Mouse (Mus musculus): Measurements from ENCODE around the gene Bbx.

The Bbx gene

GRCm38 (mm10) chr16:50432062-50432878 is at the start of gene Bbx:
Gene Bbx (minus strand): TSS chr16:50432390.
- peak; percentile 96 for DNase-seq (ENCODE audit: low read depth, low spot score)

- DNase-seq (ENCODE audit: low read depth, low spot score) = no peak
Measured at GRCm38 (mm10) chr16:50481892-50482291, 49.7 kb upstream of the Bbx start.

- DNase-seq (ENCODE audit: low read depth, low spot score) = no peak
Measured at GRCm38 (mm10) chr16:50481341-50481740, 49.2 kb upstream of the Bbx start.

- DNase-seq (ENCODE audit: low read depth, low spot score) = no peak
Measured at GRCm38 (mm10) chr16:50478695-50479094, 46.5 kb upstream of the Bbx start.

- DNase-seq (ENCODE audit: low read depth, low spot score) = no peak
Measured at GRCm38 (mm10) chr16:50477628-50478027, 45.4 kb upstream of the Bbx start.

GRCm38 (mm10) chr16:50462226-50462870 is 30.2 kb upstream of the Bbx start:
- no peak for DNase-seq (ENCODE audit: low read depth, low spot score)

- DNase-seq (ENCODE audit: low read depth, low spot score) = no peak
Measured at GRCm38 (mm10) chr16:50459146-50459545, 27.0 kb upstream of the Bbx start.

GRCm38 (mm10) chr16:50456053-50456452 is 23.9 kb upstream of the Bbx start:
- DNase-seq (ENCODE audit: low read depth, low spot score) = no peak

- DNase-seq (ENCODE audit: low read depth, low spot score) = no peak
Measured at GRCm38 (mm10) chr16:50449086-50449485, 16.9 kb upstream of the Bbx start.

GRCm38 (mm10) chr16:50445014-50445413 is 12.8 kb upstream of the Bbx start:
- DNase-seq (ENCODE audit: low read depth, low spot score) = no peak

GRCm38 (mm10) chr16:50438816-50439215 is 6.6 kb upstream of the Bbx start:
- DNase-seq (ENCODE audit: low read depth, low spot score) = no peak

- DNase-seq (ENCODE audit: low read depth, low spot score) = no peak
Measured at GRCm38 (mm10) chr16:50437788-50438187, 5.6 kb upstream of the Bbx start.

GRCm38 (mm10) chr16:50437331-50437730 is 5.1 kb upstream of the Bbx start:
- peak; percentile 3 for DNase-seq (ENCODE audit: low read depth, low spot score)

GRCm38 (mm10) chr16:50431011-50431981 is 894 bp downstream of the Bbx start:
- DNase-seq (ENCODE audit: low read depth, low spot score) = peak; percentile 62

- peak; percentile 68 for DNase-seq (ENCODE audit: low read depth, low spot score)
Measured at GRCm38 (mm10) chr16:50430515-50430877, 1.7 kb downstream of the Bbx start.

GRCm38 (mm10) chr16:50429692-50430514 is 2.3 kb downstream of the Bbx start:
- DNase-seq (ENCODE audit: low read depth, low spot score) = peak; percentile 45

- peak; percentile 17 for DNase-seq (ENCODE audit: low read depth, low spot score)
Measured at GRCm38 (mm10) chr16:50428871-50429691, 3.1 kb downstream of the Bbx start.

- peak; percentile 7 for DNase-seq (ENCODE audit: low read depth, low spot score)
Measured at GRCm38 (mm10) chr16:50420130-50420529, 12.1 kb downstream of the Bbx start.

GRCm38 (mm10) chr16:50415406-50415805 is 16.8 kb downstream of the Bbx start:
- DNase-seq (ENCODE audit: low read depth, low spot score) = no peak

GRCm38 (mm10) chr16:50402851-50403250 is 29.3 kb downstream of the Bbx start:
- DNase-seq (ENCODE audit: low read depth, low spot score) = no peak

Measured in CD4-positive, CD25-positive, alpha-beta regulatory T cell, adult 2 months (primary cell).